Mouse (Mus musculus): Measurements from ENCODE around the gene Foxm1.
A peak's percentile ranks its signal among the peaks of the same experiment; 100 is the strongest.

The Foxm1 gene

GRCm38 (mm10) chr6:128362381-128363006, at the start of gene Foxm1, which contains the start of gene Rhno1:
Foxm1 (plus strand) TSS chr6:128362967.
Rhno1 (minus strand) TSS chr6:128362911.
- DNase-seq = peak; percentile 88 to 93

- no peak for DNase-seq
Measured at GRCm38 (mm10) chr6:128314796-128315195, 48.0 kb upstream of the Foxm1 start.

- no peak for DNase-seq
Measured at GRCm38 (mm10) chr6:128315597-128315996, 47.2 kb upstream of the Foxm1 start.

GRCm38 (mm10) chr6:128318317-128318716, 44.5 kb upstream of the Foxm1 start:
- peak; percentile 74 to 75 for DNase-seq

GRCm38 (mm10) chr6:128334397-128335124, 28.2 kb upstream of the Foxm1 start:
- DNase-seq = peak; percentile 74 to 88

GRCm38 (mm10) chr6:128337467-128337866, 25.3 kb upstream of the Foxm1 start:
- DNase-seq = peak; percentile 61 to 70

- no peak for DNase-seq
Measured at GRCm38 (mm10) chr6:128338876-128339275, 23.9 kb upstream of the Foxm1 start.

GRCm38 (mm10) chr6:128341956-128342723, 20.6 kb upstream of the Foxm1 start:
- DNase-seq = no peak

- no peak for DNase-seq
Measured at GRCm38 (mm10) chr6:128345623-128346022, 17.1 kb upstream of the Foxm1 start.

GRCm38 (mm10) chr6:128346782-128347181, 16.0 kb upstream of the Foxm1 start:
- no peak for DNase-seq

GRCm38 (mm10) chr6:128349711-128350110, 13.1 kb upstream of the Foxm1 start:
- DNase-seq = no peak

GRCm38 (mm10) chr6:128354140-128354539, 8.6 kb upstream of the Foxm1 start:
- no peak for DNase-seq

- peak; percentile 59 to 73 for DNase-seq
Measured at GRCm38 (mm10) chr6:128355201-128355681, 7.5 kb upstream of the Foxm1 start.

GRCm38 (mm10) chr6:128355726-128356416, 6.9 kb upstream of the Foxm1 start, which contains the start of gene Tulp3:
Tulp3 (minus strand) TSS chr6:128355851.
- peak; percentile 97 to 98 for DNase-seq

GRCm38 (mm10) chr6:128358999-128359398, 3.8 kb upstream of the Foxm1 start:
- peak; percentile 68 to 83 for DNase-seq

- DNase-seq = no peak
Measured at GRCm38 (mm10) chr6:128361901-128362300, 866 bp upstream of the Foxm1 start.

GRCm38 (mm10) chr6:128363007-128363825, 449 bp downstream of the Foxm1 start:
- peak in 1 of 2 experiments; percentile 29 for DNase-seq

GRCm38 (mm10) chr6:128364721-128365120, 2.0 kb downstream of the Foxm1 start:
- no peak for DNase-seq

- no peak for DNase-seq
Measured at GRCm38 (mm10) chr6:128366466-128366865, 3.7 kb downstream of the Foxm1 start.

GRCm38 (mm10) chr6:128370040-128370439, 7.3 kb downstream of the Foxm1 start:
- no peak for DNase-seq

- DNase-seq = peak; percentile 29 to 51
Measured at GRCm38 (mm10) chr6:128375192-128375591, 12.4 kb downstream of the Foxm1 start, which contains the start of the genes Tex52 and Gm44596. Tex52 (plus strand) TSS chr6:128375456. Gm44596 (plus strand) TSS chr6:128375503.
